Mouse (Mus musculus): ENCODE measurements at regions not wholly inside any gene's neighbourhood (a gene's known extent, or its start where the extent isn't known, plus 50 kb on each side); places are given as distances from the start of the nearest gene placed in this dataset.

- Histone ChIP-seq H3K27ac (replicated peaks) (no peak overlapping the region), H3K4me2 (no peak overlapping the region), H3K4me3 (replicated peaks) (no peak overlapping the region), H3K4me1 (replicated peaks) (no peaks in the 10 kb centered on the region), H3K27me3 (no peaks in the 10 kb centered on the region), H3K36me3 (replicated peaks) (no peaks in the 10 kb centered on the region), H3K9ac (no peak overlapping the region), H3K9me3 (replicated peaks) (no peaks in the 10 kb centered on the region)
- 48% methylated on average over 4 of the region's 4 CpGs for WGBS (ENCODE audit: insufficient replicate concordance)
- no peak for ATAC-seq (ENCODE audit: insufficient read depth)
Measured at GRCm38 (mm10) chr8:115764551-115764950, 57.0 kb upstream of the Maf start.

- no peak overlapping the region for H3K9ac ChIP-seq
- no peak overlapping the region for H3K4me2 ChIP-seq
- no peaks in the 10 kb centered on the region for H3K27me3 ChIP-seq
- H3K27ac ChIP-seq (replicated peaks) = no peak overlapping the region
- H3K4me3 ChIP-seq (replicated peaks) = no peak overlapping the region
- no peaks in the 10 kb centered on the region for H3K9me3 ChIP-seq (replicated peaks)
- no peaks in the 10 kb centered on the region for H3K36me3 ChIP-seq (replicated peaks)
- ATAC-seq (ENCODE audit: insufficient read depth) = no peak
- WGBS (ENCODE audit: insufficient replicate concordance) = 77% methylated on average over 1 of the region's 1 CpGs
- 0 out of 2 replicates have a peak, but pooled peaks cover 4% of the 10 kb centered on the region for H3K4me1 ChIP-seq (replicated peaks)
Measured at GRCm38 (mm10) chr8:115758011-115758410, 50.4 kb upstream of the Maf start.

All from liver, embryonic 15.5 days (tissue).